Mouse (Mus musculus): Measurements from ENCODE around the gene Cd2bp2. TPM values are rescaled to one million over a fixed set of nuclear protein-coding genes. Genes with fewer than 3 reads are reported as not detected.

Gene Cd2bp2
- polyA plus RNA-seq, 2 experiments = 54.2 to 110 TPM

- H3K4me2 ChIP-seq (replicated peaks; ENCODE audit: low read depth, low read length, severe bottlenecking) = no peak overlapping the region
Observed at GRCm38 (mm10) chr7:127180783-127181182, 15.1 kb downstream of the Cd2bp2 start.

GRCm38 (mm10) chr7:127176937-127177336, 18.9 kb downstream of the Cd2bp2 start:
- H3K36me3 ChIP-seq (ENCODE audit: control insufficient read depth, insufficient read depth, low read length) = no peaks in the 10 kb centered on the region
- no peaks in the 10 kb centered on the region for H3K4me1 ChIP-seq (ENCODE audit: control insufficient read depth, insufficient read depth, low read length)
- H3K27me3 ChIP-seq (ENCODE audit: control insufficient read depth, insufficient read depth, low read length) = no peaks in the 10 kb centered on the region
- DNase-seq (ENCODE audit: low spot score) = no peak
- H3K4me3 ChIP-seq (replicated peaks; ENCODE audit: low read length) = no peak overlapping the region
- H3K4me2 ChIP-seq (replicated peaks; ENCODE audit: low read depth, low read length, severe bottlenecking) = no peak overlapping the region
- H3K9me3 ChIP-seq (ENCODE audit: control insufficient read depth, low read length) = no peaks in the 10 kb centered on the region
- H3K27ac ChIP-seq (replicated peaks; ENCODE audit: low read depth, low read length) = no peak overlapping the region
- TF ChIP-seq POLR2A (IDR thresholded peaks at IDR 0.05; ENCODE audit: borderline replicate concordance, extremely low read depth, insufficient read depth, insufficient read length) = no peak
- WGBS = 78% methylated on average over 4 of the region's 4 CpGs
- no peak overlapping the region for H3K9ac ChIP-seq (ENCODE audit: low read depth, low read length, severe bottlenecking)
- no peak for ATAC-seq (ENCODE audit: low FRiP score, low read depth)

More at GRCm38 (mm10) chr7:127180783-127181182, 15.1 kb downstream of the Cd2bp2 start:
- no peaks in the 10 kb centered on the region for H3K9me3 ChIP-seq (ENCODE audit: control insufficient read depth, low read length)
- H3K4me1 ChIP-seq (ENCODE audit: control insufficient read depth, insufficient read depth, low read length) = no peaks in the 10 kb centered on the region
- no peak for ATAC-seq (ENCODE audit: low FRiP score, low read depth)
- no peak overlapping the region for H3K27ac ChIP-seq (replicated peaks; ENCODE audit: low read depth, low read length)
- WGBS = 85% methylated on average over 2 of the region's 2 CpGs
- H3K4me3 ChIP-seq (replicated peaks; ENCODE audit: low read length) = no peak overlapping the region
- no peak for TF ChIP-seq POLR2A (IDR thresholded peaks at IDR 0.05; ENCODE audit: borderline replicate concordance, extremely low read depth, insufficient read depth, insufficient read length)
- H3K27me3 ChIP-seq (ENCODE audit: control insufficient read depth, insufficient read depth, low read length) = no peaks in the 10 kb centered on the region
- no peak overlapping the region for H3K9ac ChIP-seq (ENCODE audit: low read depth, low read length, severe bottlenecking)
- H3K36me3 ChIP-seq (ENCODE audit: control insufficient read depth, insufficient read depth, low read length) = no peaks in the 10 kb centered on the region
- no peak for DNase-seq (ENCODE audit: low spot score)

GRCm38 (mm10) chr7:127166501-127166900, 29.3 kb downstream of the Cd2bp2 start:
- ATAC-seq (ENCODE audit: low FRiP score, low read depth) (no peak), DNase-seq (ENCODE audit: low spot score) (no peak)
- no peak for TF ChIP-seq POLR2A (IDR thresholded peaks at IDR 0.05; ENCODE audit: borderline replicate concordance, extremely low read depth, insufficient read depth, insufficient read length)
- Histone ChIP-seq H3K9me3 (ENCODE audit: control insufficient read depth, low read length) (no peaks in the 10 kb centered on the region), H3K4me2 (replicated peaks; ENCODE audit: low read depth, low read length, severe bottlenecking) (no peak overlapping the region), H3K27me3 (ENCODE audit: control insufficient read depth, insufficient read depth, low read length) (no peaks in the 10 kb centered on the region), H3K36me3 (ENCODE audit: control insufficient read depth, insufficient read depth, low read length) (no peaks in the 10 kb centered on the region), H3K4me3 (replicated peaks; ENCODE audit: low read length) (no peak overlapping the region), H3K4me1 (ENCODE audit: control insufficient read depth, insufficient read depth, low read length) (no peaks in the 10 kb centered on the region), H3K27ac (replicated peaks; ENCODE audit: low read depth, low read length) (no peak overlapping the region), H3K9ac (ENCODE audit: low read depth, low read length, severe bottlenecking) (no peak overlapping the region)
- 88% methylated on average over 5 of the region's 5 CpGs for WGBS

GRCm38 (mm10) chr7:127165607-127166493, 30.0 kb downstream of the Cd2bp2 start:
- ATAC-seq (ENCODE audit: low FRiP score, low read depth) = no peak

GRCm38 (mm10) chr7:127164002-127164401, 31.8 kb downstream of the Cd2bp2 start:
- DNase-seq (ENCODE audit: low spot score) (no peak), ATAC-seq (ENCODE audit: low FRiP score, low read depth) (no peak)
- no peaks in the 10 kb centered on the region for H3K36me3 ChIP-seq (ENCODE audit: control insufficient read depth, insufficient read depth, low read length)
- TF ChIP-seq POLR2A (IDR thresholded peaks at IDR 0.05; ENCODE audit: borderline replicate concordance, extremely low read depth, insufficient read depth, insufficient read length) = no peak
- no peak overlapping the region for H3K4me3 ChIP-seq (replicated peaks; ENCODE audit: low read length)
- 86% methylated on average over 4 of the region's 4 CpGs for WGBS
- no peaks in the 10 kb centered on the region for H3K9me3 ChIP-seq (ENCODE audit: control insufficient read depth, low read length)
- H3K9ac ChIP-seq (ENCODE audit: low read depth, low read length, severe bottlenecking) = no peak overlapping the region
- no peaks in the 10 kb centered on the region for H3K4me1 ChIP-seq (ENCODE audit: control insufficient read depth, insufficient read depth, low read length)
- no peaks in the 10 kb centered on the region for H3K27me3 ChIP-seq (ENCODE audit: control insufficient read depth, insufficient read depth, low read length)
- H3K27ac ChIP-seq (replicated peaks; ENCODE audit: low read depth, low read length) = no peak overlapping the region
- H3K4me2 ChIP-seq (replicated peaks; ENCODE audit: low read depth, low read length, severe bottlenecking) = no peak overlapping the region

More at GRCm38 (mm10) chr7:127165607-127166493, 30.0 kb downstream of the Cd2bp2 start:
- Histone ChIP-seq H3K9me3 (ENCODE audit: control insufficient read depth, low read length) (no peaks in the 10 kb centered on the region), H3K9ac (ENCODE audit: low read depth, low read length, severe bottlenecking) (no peak overlapping the region), H3K4me2 (replicated peaks; ENCODE audit: low read depth, low read length, severe bottlenecking) (no peak overlapping the region), H3K4me1 (ENCODE audit: control insufficient read depth, insufficient read depth, low read length) (no peaks in the 10 kb centered on the region), H3K27ac (replicated peaks; ENCODE audit: low read depth, low read length) (no peak overlapping the region), H3K36me3 (ENCODE audit: control insufficient read depth, insufficient read depth, low read length) (no peaks in the 10 kb centered on the region), H3K27me3 (ENCODE audit: control insufficient read depth, insufficient read depth, low read length) (no peaks in the 10 kb centered on the region), H3K4me3 (replicated peaks; ENCODE audit: low read length) (no peak overlapping the region)
- WGBS = 84% methylated on average over 12 of the region's 12 CpGs
- no peak for DNase-seq (ENCODE audit: low spot score)
- no peak for TF ChIP-seq POLR2A (IDR thresholded peaks at IDR 0.05; ENCODE audit: borderline replicate concordance, extremely low read depth, insufficient read depth, insufficient read length)
